Mouse (Mus musculus): ENCODE data around the gene Gemin7. TPM values are rescaled to one million over a fixed set of nuclear protein-coding genes. Genes with fewer than 3 reads are reported as not detected.

Gemin7 gene
- polyA plus RNA-seq, 1 experiment from 2014 or later: 182 TPM

DNA sequence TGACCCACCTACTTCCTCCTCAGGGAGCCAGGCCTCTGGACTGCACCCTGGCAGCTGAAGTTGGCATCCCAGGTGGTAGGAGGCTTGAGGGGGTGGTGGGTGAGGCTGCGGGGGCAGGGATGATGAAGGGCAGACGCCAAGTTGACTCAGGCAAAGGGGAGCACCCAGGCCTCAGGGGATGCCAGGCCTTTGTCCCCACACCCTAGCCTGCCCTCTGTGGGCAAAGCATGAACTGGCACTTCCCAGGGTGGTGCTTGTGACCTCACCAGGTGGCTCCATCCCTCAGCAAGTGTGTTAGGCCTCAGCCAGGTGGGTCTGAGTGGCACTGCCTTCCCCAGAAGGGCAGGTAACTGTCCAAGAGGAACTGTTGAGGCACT is 52.3 kb downstream of the Gemin7 start:
- DNase-seq (ENCODE audit: low spot score): no peak
- Histone ChIP-seq H3K36me3 (peaks cover 20% of the 10 kb centered on the region), H3K27me3 (ENCODE audit: insufficient read depth, poor library complexity, severe bottlenecking) (peaks cover 63% of the 10 kb centered on the region), H3K4me3 (no peak overlapping the region), H3K4me1 (peaks cover 26% of the 10 kb centered on the region), H3K9me3 (no peaks in the 10 kb centered on the region), H3K27ac (no peak overlapping the region)
- WGBS: 75% methylated on average over 2 of the region's 2 CpGs

DNA sequence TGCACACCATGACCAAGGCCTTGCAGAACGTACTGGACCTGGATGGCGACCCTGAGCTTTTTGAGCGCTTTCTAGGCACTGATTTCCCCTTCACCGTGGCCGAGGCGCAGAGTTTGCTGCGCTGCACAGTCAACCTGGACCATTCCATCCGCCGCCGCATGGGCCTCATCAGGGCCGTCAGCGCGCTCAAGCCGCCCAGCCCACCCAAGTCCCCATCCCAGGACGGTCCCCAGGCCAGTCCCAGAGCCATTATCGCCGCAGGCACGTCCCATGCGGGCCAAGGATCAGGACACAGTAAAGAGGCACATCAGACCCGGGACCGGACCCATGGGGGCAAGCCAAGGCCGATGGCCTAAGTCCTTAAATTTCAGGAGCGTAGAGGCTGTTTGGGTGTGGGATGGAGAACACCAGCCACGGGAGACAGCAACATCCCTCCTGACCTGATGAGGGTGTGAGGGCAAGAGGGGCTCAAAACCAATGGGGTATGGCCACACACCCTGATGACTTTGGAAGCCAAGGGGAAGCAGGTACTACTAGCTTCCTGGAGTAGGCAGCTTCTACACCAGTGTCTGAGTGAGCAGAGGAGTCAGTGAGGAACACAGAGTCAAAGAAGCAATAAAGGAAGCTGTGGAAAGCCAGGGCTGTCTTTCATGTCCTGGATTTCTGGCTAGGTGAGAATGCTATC is 52.8 kb downstream of the Gemin7 start:
- H3K9me3 ChIP-seq: no peaks in the 10 kb centered on the region
- peaks cover 69% of the 10 kb centered on the region for H3K27me3 ChIP-seq (ENCODE audit: insufficient read depth, poor library complexity, severe bottlenecking)
- WGBS: 13% methylated on average over 24 of the region's 24 CpGs
- DNase-seq (ENCODE audit: low spot score): no peak
- peaks cover 32% of the 10 kb centered on the region for H3K4me1 ChIP-seq
- peak overlapping the region; percentile 56 for H3K4me3 ChIP-seq
- H3K27ac ChIP-seq: peak overlapping the region; percentile 65
- peaks cover 14% of the 10 kb centered on the region; the same call in 1 of the 2 replicates for H3K36me3 ChIP-seq

DNA sequence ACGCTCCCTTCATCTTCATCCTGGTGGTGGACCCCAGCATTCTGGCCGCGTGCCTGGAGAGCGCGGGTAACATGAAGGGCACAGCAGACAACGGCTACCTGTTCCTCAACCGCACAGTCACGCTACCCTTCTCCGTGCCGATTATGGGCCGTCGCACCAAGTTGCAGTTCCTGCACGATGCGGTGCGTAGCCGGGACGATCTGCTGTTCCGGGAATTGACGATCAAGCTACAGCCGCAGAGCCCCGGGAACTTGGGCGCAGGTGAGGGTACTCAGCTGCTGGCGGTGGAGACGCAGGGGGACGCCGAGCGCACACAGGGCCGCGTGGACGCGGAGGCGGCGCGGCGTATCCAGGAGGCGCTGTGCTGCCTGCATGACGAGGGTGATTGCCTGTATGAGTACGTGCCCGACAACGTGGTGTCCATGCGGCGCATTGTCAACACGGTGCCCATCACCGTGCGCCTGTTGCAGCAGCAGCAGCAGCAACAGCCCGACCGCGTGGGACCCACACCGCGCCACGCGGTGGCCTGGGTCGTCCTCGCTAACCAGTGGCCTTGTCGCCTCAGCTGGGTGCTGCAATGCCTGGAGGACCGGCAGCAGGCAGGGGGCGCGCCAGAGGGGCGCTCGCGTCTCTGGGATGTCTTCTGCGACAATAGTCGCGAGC is 53.5 kb downstream of the Gemin7 start:
- Histone ChIP-seq H3K4me1 (peaks cover 33% of the 10 kb centered on the region), H3K36me3 (peaks cover 8% of the 10 kb centered on the region; the same call in 1 of the 2 replicates), H3K27me3 (ENCODE audit: insufficient read depth, poor library complexity, severe bottlenecking) (peaks cover 75% of the 10 kb centered on the region), H3K9me3 (no peaks in the 10 kb centered on the region), H3K27ac (peak overlapping the region; percentile 65), H3K4me3 (peak overlapping the region; percentile 56)
- DNase-seq (ENCODE audit: low spot score): no peak
- WGBS: 2% methylated on average over 64 of the region's 64 CpGs

DNA sequence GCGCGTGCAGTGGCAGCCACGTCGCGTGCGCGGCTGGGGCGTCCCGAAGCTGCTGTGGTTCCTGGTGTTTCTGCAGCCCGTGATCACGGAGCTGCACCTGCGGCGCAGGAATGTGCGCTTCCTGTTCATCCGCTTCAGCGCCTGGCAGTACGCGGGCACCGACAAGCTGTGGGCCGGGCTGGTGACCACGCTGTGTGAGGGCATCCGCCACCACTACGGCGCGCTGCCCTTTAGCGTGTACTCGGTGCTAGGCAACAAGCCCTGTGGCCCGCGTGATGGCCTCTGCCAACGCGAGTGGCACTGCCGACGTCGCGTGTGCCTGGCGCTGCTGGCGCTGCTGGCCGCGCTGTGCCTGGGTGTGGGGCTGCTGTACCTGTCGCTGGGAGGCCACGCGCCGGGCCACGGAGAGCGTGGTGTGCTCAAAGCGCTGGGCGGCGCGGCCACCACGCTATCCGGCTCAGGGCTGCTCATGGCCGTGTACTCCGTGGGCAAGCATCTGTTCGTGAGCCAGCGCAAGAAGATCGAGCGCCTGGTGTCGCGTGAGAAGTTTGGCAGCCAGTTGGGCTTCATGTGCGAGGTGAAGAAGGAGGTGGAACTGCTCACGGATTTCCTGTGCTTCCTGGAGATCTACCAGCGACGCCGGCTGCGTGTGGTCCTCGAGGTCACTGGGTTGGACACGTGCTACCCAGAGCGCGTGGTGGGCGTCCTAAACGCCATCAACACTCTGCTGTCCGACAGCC is 54.2 kb downstream of the Gemin7 start:
- DNase-seq (ENCODE audit: low spot score): no peak
- 0 out of 2 replicates have a peak, but pooled peaks cover under 1% of the 10 kb centered on the region for H3K36me3 ChIP-seq
- peak overlapping the region; percentile 56 for H3K4me3 ChIP-seq
- H3K9me3 ChIP-seq: no peaks in the 10 kb centered on the region
- WGBS: 18% methylated on average over 72 of the region's 72 CpGs
- H3K27me3 ChIP-seq (ENCODE audit: insufficient read depth, poor library complexity, severe bottlenecking): peaks cover 82% of the 10 kb centered on the region
- peaks cover 33% of the 10 kb centered on the region for H3K4me1 ChIP-seq
- peak overlapping the region; percentile 65; the same call in 1 of the 2 replicates for H3K27ac ChIP-seq

DNA sequence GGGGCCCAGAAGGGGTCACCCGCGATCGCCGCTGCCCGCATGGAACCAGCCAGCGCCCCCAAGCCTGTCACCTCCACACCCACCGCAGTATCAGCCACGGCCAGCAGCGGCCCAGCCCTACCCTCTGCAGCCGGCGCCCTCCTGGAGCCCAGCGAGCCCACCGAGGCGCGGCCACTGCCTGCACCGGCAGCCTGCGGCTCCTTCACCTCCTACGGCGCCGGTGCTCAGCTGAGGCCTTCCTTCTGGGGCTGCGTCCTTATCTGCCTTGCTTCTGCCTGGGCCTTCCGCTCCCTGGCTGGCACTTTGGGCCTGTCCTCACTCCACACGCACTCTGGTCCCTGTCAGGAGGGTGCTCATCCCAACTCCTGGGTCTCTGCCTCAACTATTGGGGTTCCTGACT is 57.4 kb downstream of the Gemin7 start:
- Histone ChIP-seq H3K36me3 (no peaks in the 10 kb centered on the region), H3K4me1 (peaks cover 43% of the 10 kb centered on the region), H3K27ac (peak overlapping the region; percentile 71; the same call in 1 of the 2 replicates), H3K9me3 (no peaks in the 10 kb centered on the region; the same call in 1 of the 2 replicates), H3K4me3 (peak overlapping the region; percentile 58), H3K27me3 (ENCODE audit: insufficient read depth, poor library complexity, severe bottlenecking) (peaks cover 96% of the 10 kb centered on the region)
- no peak for DNase-seq (ENCODE audit: low spot score)
- WGBS: under 1% methylated on average over 23 of the region's 23 CpGs

DNA sequence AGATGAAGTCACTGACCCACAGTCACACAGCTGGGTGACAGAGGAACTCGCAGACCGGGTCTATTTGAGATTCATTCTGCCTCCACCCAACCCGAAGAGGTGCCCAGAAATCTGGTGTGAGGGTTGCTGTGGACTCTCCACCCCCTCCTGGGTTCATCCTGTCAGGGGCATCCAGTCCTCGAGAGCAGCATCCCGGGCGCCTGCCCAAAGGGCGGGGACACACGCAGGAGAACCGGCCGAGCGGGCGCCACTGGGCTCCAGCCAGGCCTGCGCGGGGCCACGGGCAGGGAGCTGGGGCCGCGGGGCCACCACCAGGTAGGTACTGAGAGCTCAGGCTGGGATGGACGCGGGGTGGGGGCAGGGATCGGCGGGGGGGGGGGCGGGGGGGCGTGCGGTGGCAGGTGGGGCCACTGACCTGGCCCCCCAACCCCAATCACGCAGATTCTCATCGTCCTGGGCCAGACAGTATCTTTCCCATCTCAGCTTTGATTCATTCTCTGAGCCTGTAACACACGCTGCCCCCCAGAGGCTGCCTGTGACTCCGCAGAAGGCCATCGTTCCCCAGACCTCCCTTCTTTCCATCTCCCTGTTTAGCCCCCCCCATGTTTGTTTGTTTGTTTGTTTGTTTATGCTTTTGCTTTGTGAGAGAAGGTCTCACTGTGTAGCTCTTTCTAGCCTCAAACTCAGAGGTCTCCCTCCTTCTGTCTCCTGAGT is 59.6 kb downstream of the Gemin7 start, which contains the start of gene Nkpd1:
Nkpd1 (plus strand) TSS at position 187 of the 714 bp plus-strand sequence.
- 5% methylated on average over 26 of the region's 29 CpGs for WGBS
- no peak for DNase-seq (ENCODE audit: low spot score)

More for the DNA sequence above, 59.6 kb downstream of the Gemin7 start, which contains the start of gene Nkpd1:
- H3K4me3 ChIP-seq: peak within 1 kb of the TSS; percentile 48
- H3K4me1 ChIP-seq: peaks cover 24% of the 10 kb centered on the region
- H3K9me3 ChIP-seq: no peaks in the 10 kb centered on the region; the same call in 1 of the 2 replicates
- H3K27ac ChIP-seq: no peak within 1 kb of the TSS; the same call in 1 of the 2 replicates
- H3K27me3 ChIP-seq (ENCODE audit: insufficient read depth, poor library complexity, severe bottlenecking): peaks cover 74% of the 10 kb centered on the region
- H3K36me3 ChIP-seq: no peaks in the 10 kb centered on the region

Other genes starting within 250 kb of the Gemin7 start
- gene Ercc1, start 232.8 kb downstream of the Gemin7 start, polyA plus RNA-seq (2016; fragmentation: Nextera tagmentation; extraction: Ambion mirVana): 74.0 and 84.2 TPM in 2 replicates
- 23.2 and 27.8 TPM in 2 replicates for gene Cd3eap, start 218.1 kb downstream of the Gemin7 start, polyA plus RNA-seq (2016; fragmentation: Nextera tagmentation; extraction: Ambion mirVana)
- gene Ppp1r13l, start 217.8 kb downstream of the Gemin7 start, polyA plus RNA-seq (2016; fragmentation: Nextera tagmentation; extraction: Ambion mirVana): 12.0 and 16.2 TPM in 2 replicates
- 19.2 and 19.3 TPM in 2 replicates for gene Ercc2, start 195.6 kb downstream of the Gemin7 start, polyA plus RNA-seq (2016; fragmentation: Nextera tagmentation; extraction: Ambion mirVana)
- 4.4 and 5.8 TPM in 2 replicates for gene Klc3, start 173.5 kb downstream of the Gemin7 start, polyA plus RNA-seq (2016; fragmentation: Nextera tagmentation; extraction: Ambion mirVana)
- gene Ckm, start 172.8 kb downstream of the Gemin7 start, polyA plus RNA-seq (2016; fragmentation: Nextera tagmentation; extraction: Ambion mirVana): 3.6 and 9.8 TPM in 2 replicates
- 7.0 and 8.9 TPM in 2 replicates for gene Mark4, start 118.8 kb downstream of the Gemin7 start, polyA plus RNA-seq (2016; fragmentation: Nextera tagmentation; extraction: Ambion mirVana)
- gene Exoc3l2, start 114.3 kb downstream of the Gemin7 start, polyA plus RNA-seq (2016; fragmentation: Nextera tagmentation; extraction: Ambion mirVana): 1.8 and 2.5 TPM in 2 replicates
- 1.5 and 2.0 TPM in 2 replicates for gene Bloc1s3, start 69.2 kb downstream of the Gemin7 start, polyA plus RNA-seq (2016; fragmentation: Nextera tagmentation; extraction: Ambion mirVana)
- 95.3 and 107 TPM in 2 replicates for gene Trappc6a, start 69.2 kb downstream of the Gemin7 start, polyA plus RNA-seq (2016; fragmentation: Nextera tagmentation; extraction: Ambion mirVana)
- gene Nkpd1, start 59.8 kb downstream of the Gemin7 start, polyA plus RNA-seq (2016; fragmentation: Nextera tagmentation; extraction: Ambion mirVana): 0.09 and 0.14 TPM in 2 replicates
- gene Ppp1r37, start 14.5 kb downstream of the Gemin7 start, polyA plus RNA-seq (2016; fragmentation: Nextera tagmentation; extraction: Ambion mirVana): 17.9 and 30.0 TPM in 2 replicates
- 0.41 and 0.69 TPM in 2 replicates for gene Zfp296, start 308 bp downstream of the Gemin7 start, polyA plus RNA-seq (2016; fragmentation: Nextera tagmentation; extraction: Ambion mirVana)
- gene Clasrp, start 26.9 kb upstream of the Gemin7 start, polyA plus RNA-seq (2016; fragmentation: Nextera tagmentation; extraction: Ambion mirVana): 38.7 and 47.6 TPM in 2 replicates
- 3.3 and 3.8 TPM in 2 replicates for gene Relb, start 51.8 kb upstream of the Gemin7 start, polyA plus RNA-seq (2016; fragmentation: Nextera tagmentation; extraction: Ambion mirVana)
- gene Clptm1, start 87.4 kb upstream of the Gemin7 start, polyA plus RNA-seq (2016; fragmentation: Nextera tagmentation; extraction: Ambion mirVana): 94.1 and 101 TPM in 2 replicates
- gene Apoc2, start 100.3 kb upstream of the Gemin7 start, polyA plus RNA-seq (2016; fragmentation: Nextera tagmentation; extraction: Ambion mirVana): 10.8 TPM in 1 of 2 replicates, not detected in the other
- 0.46 TPM in 1 of 2 replicates, not detected in the other for gene Gm44805, start 103.8 kb upstream of the Gemin7 start, polyA plus RNA-seq (2016; fragmentation: Nextera tagmentation; extraction: Ambion mirVana)
- gene Apoc4, start 103.9 kb upstream of the Gemin7 start, polyA plus RNA-seq (2016; fragmentation: Nextera tagmentation; extraction: Ambion mirVana): 0.65 TPM in 1 of 2 replicates, not detected in the other
- 5.4 and 19.9 TPM in 2 replicates for gene Apoc1, start 115.1 kb upstream of the Gemin7 start, polyA plus RNA-seq (2016; fragmentation: Nextera tagmentation; extraction: Ambion mirVana)
- gene Apoe, start 121.6 kb upstream of the Gemin7 start, polyA plus RNA-seq (2016; fragmentation: Nextera tagmentation; extraction: Ambion mirVana): 326 and 523 TPM in 2 replicates
- gene Tomm40, start 137.8 kb upstream of the Gemin7 start, polyA plus RNA-seq (2016; fragmentation: Nextera tagmentation; extraction: Ambion mirVana): 237 and 260 TPM in 2 replicates
- gene Nectin2, start 172.9 kb upstream of the Gemin7 start, polyA plus RNA-seq (2016; fragmentation: Nextera tagmentation; extraction: Ambion mirVana): 130 and 138 TPM in 2 replicates
- gene Bcam, start 193.4 kb upstream of the Gemin7 start, polyA plus RNA-seq (2016; fragmentation: Nextera tagmentation; extraction: Ambion mirVana): 140 and 193 TPM in 2 replicates
- 1.1 and 1.2 TPM in 2 replicates for gene Cblc, start 219.2 kb upstream of the Gemin7 start, polyA plus RNA-seq (2016; fragmentation: Nextera tagmentation; extraction: Ambion mirVana)
- gene Bcl3, start 245.2 kb upstream of the Gemin7 start, polyA plus RNA-seq (2016; fragmentation: Nextera tagmentation; extraction: Ambion mirVana): 1.3 and 2.7 TPM in 2 replicates

Measured in heart, embryonic 10.5 days (tissue).